Mouse (Mus musculus): ENCODE results near the gene Ptges2.
"Not testable (repeated sequence)": the region's sequence is repeated elsewhere in the genome, so short reads cannot be mapped to it uniquely, and the experiment has no call there.

Gene Ptges2

GRCm38 (mm10) chr2:32395484-32395945, at the start of gene Ptges2:
Gene Ptges2, plus strand, starts transcription at chr2:32395896.
- peak; percentile 92 for DNase-seq

- DNase-seq = no peak
These were observed 48.7 kb upstream of the Ptges2 start for GRCm38 (mm10) chr2:32347019-32347418.

DNA sequence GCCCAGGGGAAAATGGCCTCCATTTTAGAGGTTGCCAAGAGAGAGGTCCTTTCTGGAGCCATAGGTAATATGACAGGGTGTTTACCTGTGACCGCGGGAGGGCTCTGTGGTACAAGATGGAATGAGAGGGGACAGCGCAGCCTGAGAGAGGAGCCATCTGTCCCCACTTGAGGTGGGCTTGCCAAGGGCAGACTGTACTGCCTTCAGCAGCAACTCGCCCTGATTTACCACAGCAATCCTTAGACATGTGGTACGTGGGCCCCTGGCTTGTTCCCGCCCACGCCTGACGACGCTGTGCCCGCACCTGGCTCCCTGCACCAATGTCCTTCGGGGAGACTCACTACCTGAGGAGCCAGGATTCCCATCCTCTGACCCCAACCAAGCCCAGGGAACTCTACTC, 47.4 kb upstream of the Ptges2 start:
- peak; percentile 71 for DNase-seq

- DNase-seq = peak; percentile 52
These were observed 46.0 kb upstream of the Ptges2 start for GRCm38 (mm10) chr2:32349625-32350255.

GRCm38 (mm10) chr2:32350471-32351051, 45.1 kb upstream of the Ptges2 start:
- DNase-seq = peak; percentile 70

DNA sequence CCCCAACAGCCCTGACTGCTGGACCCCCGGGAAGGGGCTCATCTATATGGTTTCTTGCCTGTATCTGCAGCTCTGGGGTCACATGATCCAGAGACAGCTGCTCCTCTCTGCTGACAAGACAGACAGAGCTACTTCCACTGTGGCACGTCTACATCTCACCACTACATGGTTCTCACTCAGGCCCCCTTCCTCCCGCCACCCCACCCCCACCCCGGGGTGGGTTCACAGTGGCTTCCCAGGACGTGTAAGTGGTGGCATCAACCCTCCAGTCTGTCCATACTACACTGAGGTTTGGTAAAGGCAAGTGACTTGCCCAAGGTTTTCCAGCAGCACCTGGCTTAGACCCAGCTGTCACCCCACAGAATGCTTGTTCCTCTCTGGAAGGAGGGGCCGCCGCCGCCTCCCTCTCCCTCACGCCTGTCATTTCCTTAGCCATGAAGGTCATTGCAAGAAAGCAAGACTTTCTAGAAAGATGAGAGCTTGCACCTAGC, 44.2 kb upstream of the Ptges2 start:
- peak; percentile 68 for DNase-seq

GRCm38 (mm10) chr2:32352151-32353006, 43.3 kb upstream of the Ptges2 start, which contains the start of gene Ciz1:
Gene Ciz1, plus strand, starts transcription at chr2:32352327.
- peak; percentile 76 for DNase-seq

GRCm38 (mm10) chr2:32353007-32353542, 42.6 kb upstream of the Ptges2 start, which contains the start of gene Dnm1:
Gene Dnm1, minus strand, starts transcription at chr2:32353338.
- DNase-seq = peak; percentile 98

GRCm38 (mm10) chr2:32353836-32354235, 41.9 kb upstream of the Ptges2 start:
- DNase-seq = no peak

- peak; percentile 29 for DNase-seq
These were observed 41.3 kb upstream of the Ptges2 start for GRCm38 (mm10) chr2:32354336-32354895.

DNA sequence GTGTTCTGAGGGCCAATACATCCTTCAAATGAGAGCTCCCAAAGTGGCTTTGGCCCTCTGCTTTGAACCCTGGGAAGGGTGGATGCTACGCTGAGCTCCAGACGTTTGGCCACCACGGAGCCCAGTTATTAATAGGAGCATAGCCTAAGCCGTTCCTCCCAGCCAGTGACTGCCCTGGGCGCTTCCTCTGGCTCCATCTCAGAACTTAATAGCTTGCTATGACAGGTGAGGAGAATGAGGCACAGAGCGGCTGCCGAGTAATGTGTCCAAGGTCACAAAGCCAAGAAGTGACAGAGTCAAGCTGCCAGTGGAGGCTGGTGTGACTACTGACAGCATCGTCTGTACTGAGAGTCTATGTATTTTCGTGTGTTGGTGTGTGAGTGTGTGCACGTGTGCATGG, 39.5 kb upstream of the Ptges2 start:
- peak; percentile 23 for DNase-seq

DNA sequence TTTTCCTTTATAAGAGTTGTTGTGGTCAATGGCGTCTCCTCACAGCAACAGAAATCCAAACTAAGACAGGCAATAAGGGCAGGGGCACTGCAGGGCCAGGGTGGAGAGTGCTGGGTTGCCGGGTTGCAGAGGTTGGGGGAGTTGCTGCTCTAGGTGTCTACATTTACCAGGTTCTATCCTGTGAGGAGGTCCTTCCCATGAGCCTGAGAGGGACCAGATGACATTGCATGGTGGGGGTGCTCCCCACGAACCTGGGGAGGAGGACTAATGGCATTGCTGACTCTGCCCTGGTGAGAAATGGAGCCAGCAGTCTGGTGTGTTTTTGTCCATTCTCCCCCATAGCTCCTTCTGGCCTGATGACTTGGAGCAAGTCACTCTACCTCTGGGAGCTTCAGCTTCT, 38.0 kb upstream of the Ptges2 start:
- no peak for DNase-seq

DNA sequence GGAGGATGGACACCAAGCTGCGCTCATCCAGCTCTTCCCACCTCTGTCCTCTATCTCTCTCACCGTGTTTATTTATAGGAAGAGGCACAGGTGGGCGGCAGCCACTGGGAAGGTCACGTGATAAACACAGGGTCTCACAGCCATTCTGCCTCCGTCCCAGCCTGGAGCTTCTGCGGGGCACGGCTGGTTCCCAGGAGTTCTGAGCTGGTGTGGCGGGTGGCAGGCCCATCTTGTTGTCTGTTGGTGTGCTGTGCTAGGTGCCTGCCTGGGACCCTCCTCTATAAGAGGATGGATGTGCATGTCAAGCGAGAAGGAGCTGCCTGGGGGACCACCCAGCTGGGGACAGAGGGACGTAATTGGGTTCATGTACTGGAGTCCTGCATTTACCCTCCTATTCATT, 37.3 kb upstream of the Ptges2 start:
- DNase-seq = peak; percentile 22

DNA sequence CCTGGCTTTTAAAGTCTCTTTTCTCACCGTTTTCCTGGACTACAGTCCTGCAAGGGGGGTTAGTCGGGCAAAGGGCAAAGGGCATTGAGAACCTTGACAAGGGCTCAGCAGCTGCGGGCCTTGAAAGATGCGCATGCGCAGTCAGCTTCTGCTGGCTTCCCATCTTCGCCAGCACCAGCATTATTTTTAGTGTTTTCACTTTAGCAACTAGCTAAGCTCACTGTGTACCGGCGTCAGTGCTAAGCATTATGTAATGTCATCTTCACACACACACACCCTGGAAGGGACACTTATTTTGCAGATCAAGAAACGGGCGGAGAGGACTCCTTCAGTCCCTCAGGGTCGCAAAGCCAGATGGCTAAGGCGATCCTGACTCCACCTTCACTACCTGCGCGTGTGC, 35.0 kb upstream of the Ptges2 start:
- DNase-seq = peak; percentile 84

DNA sequence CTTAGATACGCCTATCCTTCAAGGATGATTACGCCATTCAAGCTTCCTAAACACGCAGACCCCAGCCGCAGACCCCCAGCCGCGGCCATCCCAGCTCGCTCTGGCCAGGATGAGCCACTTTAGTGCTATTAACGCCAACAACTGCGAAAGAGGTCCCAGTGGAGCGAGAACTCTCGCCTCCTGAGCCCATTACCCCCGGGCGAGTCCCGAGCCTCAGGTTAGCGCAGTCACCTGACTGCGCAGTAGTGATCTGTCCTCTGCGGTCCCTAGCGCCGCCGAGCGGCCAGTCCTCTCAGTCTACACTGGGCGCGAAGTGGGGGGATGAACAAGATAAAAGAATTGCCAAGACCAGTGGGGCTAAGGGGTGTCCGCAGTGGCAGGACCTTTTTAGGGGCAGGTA, 34.3 kb upstream of the Ptges2 start:
- DNase-seq = peak; percentile 90

DNA sequence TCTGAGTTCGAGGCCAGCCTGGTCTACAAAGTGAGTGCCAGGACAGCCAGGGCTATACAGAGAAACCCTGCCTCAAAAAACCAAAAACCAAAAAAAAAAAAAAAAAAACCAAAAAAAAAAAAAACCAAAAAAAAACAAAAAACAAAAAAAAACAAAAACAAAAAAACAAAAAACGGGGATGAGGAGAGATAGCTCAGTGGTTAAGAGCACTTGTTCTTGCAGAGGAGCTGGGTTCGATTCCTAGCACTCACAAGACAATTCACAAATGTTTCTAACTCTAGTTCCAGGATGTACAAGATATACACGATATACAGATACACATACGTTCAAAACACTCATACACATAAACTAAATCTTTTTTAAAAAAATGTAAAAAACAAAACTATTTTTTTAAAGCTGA, 33.4 kb upstream of the Ptges2 start:
- not testable (repeated sequence) for DNase-seq

GRCm38 (mm10) chr2:32362817-32363340, 32.8 kb upstream of the Ptges2 start:
- peak; percentile 95 for DNase-seq

GRCm38 (mm10) chr2:32363376-32364106, 32.2 kb upstream of the Ptges2 start:
- DNase-seq = no peak

DNA sequence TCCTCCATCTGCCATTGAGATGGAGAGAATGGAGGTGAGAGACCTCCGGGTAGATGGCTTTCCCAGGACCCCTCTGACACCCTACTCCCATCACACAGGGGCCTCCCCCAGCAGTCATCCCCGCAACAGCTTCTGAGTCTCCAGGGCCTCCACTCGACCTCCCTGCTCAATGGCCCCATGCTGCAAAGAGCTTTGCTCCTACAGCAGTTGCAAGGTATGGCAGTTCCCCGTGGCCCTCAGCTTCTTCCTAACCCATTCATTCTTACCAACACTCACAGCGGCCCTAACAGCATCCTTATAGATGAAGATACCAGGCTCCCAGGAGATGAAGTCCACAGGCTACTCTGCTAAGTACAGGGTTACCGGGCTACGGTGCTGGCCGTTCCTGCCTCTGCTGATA, 31.6 kb upstream of the Ptges2 start:
- DNase-seq = no peak

GRCm38 (mm10) chr2:32367315-32367714, 28.4 kb upstream of the Ptges2 start:
- no peak for DNase-seq

DNA sequence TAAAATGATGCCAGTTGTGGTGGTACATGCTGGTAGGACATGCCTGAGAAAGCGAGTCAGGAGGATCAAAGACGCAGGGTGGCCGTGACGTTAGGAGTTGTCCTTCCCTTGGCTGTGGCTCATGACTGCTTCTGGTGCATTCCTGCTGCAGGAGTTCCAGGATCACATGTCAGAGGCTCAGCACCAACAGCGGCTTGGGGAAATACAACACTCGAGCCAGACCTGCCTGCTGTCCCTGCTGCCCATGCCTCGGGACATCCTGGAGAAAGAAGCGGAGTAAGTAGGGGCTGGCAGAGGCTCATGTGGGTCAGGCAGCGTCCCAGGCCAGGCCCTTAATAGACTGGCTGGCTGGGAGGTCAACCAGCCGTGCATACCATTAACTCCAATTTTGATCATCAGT, 21.5 kb upstream of the Ptges2 start:
- no peak for DNase-seq
